Comparison of ENCODE assay signal across 25 mouse cellular contexts in the genomic region with DNA sequence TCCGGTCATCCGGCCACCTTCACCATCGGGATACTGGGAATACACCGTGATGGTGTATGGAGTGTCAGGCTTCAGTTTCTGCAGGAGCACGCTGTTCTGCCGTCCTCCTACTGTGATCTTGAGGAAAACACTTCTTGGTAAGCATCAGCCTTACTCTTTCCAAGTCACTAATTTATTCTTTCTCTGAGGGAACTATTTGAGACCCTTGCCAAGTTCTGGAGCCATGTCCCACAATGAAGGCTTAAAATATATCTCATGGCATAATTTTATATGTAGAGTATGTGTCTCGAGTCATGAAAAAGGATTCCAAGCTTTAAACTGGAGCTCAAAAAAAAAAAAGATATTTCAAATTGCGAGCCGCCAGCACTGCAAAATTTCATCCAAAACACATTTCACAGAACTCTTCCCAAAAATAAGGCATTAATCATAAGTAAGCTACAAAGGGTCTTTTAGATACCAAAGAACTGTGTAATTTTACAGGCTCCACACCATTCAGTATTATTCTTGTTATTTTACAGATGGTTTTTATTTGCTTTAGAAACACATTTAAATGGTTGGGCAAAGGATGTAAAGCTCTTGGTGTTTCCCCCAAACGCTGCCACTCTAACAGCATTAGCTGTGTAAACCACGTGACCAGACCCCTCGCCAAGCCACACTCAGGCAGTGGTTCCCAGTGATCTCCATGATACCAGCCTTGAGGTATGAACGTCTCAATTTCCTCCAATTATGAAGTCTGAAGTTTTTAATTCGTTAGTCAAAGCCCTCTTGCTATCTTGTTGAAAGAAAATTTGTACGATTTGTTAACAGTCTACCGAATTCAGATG.
DNase-seq lines count a peak whose midpoint lies in the region; ATAC-seq lines count a peak whose summit lies in the region.
"Had no signal": no experiment of that assay in that cellular context is flagged by ENCODE, and none has a peak within 500 bp of the region (broad histone marks: within the 10 kb centered on the region; RNA-seq: fewer than 3 reads in every experiment).

No protein-coding gene starts in this region.

- no peaks in the 10 kb centered on the region for H3K4me1 ChIP-seq in limb, embryonic 13.5 days
- 0 out of 2 replicates have a peak, but pooled peaks cover 3% of the 10 kb centered on the region for H3K4me1 ChIP-seq in limb, embryonic 10.5 days
- 0 out of 2 replicates have a peak, but pooled peaks cover 3% of the 10 kb centered on the region for H3K4me1 ChIP-seq in embryonic facial prominence, embryonic 13.5 days
- peaks cover 5% of the 10 kb centered on the region; the same call in 1 of the 2 replicates for H3K4me1 ChIP-seq in limb, embryonic 15.5 days
- no peaks in the 10 kb centered on the region for H3K4me1 ChIP-seq in heart, embryonic 11.5 days (ENCODE audit: control insufficient read depth, insufficient read depth, low read length)
- H3K4me1 ChIP-seq: heart, embryonic 10.5 days; intestine, embryonic 15.5 days; limb, embryonic 12.5 days; liver, embryonic 15.5 days; lung, embryonic 15.5 days had no signal

- DNase-seq in frontal cortex, postnatal 10 days (ENCODE audit: low spot score in 2 of 2) = no peak
- DNase-seq in limb, embryonic 10.5 days (ENCODE audit: low spot score) = no peak
- no peak for DNase-seq in adrenal gland, adult 2 months
- DNase-seq: adrenal gland, postnatal 10 days; B cell, adult 2 months; cerebellum, postnatal 10 days; gastrocnemius, adult 2 months; kidney, adult 9 months; kidney, postnatal 36 days; layer of hippocampus, adult 9-11 months; lung, postnatal 4 days; midbrain, embryonic 14.5 days; thymus, postnatal 14 days had no signal

- no peak overlapping the region for H3K27ac ChIP-seq in limb, embryonic 13.5 days
- no peak overlapping the region for H3K27ac ChIP-seq in limb, embryonic 10.5 days
- peak overlapping the region; percentile 73 for H3K27ac ChIP-seq in embryonic facial prominence, embryonic 13.5 days
- H3K27ac ChIP-seq in limb, embryonic 15.5 days = peak overlapping the region; percentile 67; the same call in 1 of the 2 replicates
- no peak overlapping the region for H3K27ac ChIP-seq in heart, embryonic 11.5 days (ENCODE audit: low read depth, low read length)
- H3K27ac ChIP-seq: gastrocnemius, adult 2 months; heart, embryonic 10.5 days; intestine, embryonic 15.5 days; limb, embryonic 12.5 days; liver, embryonic 15.5 days; lung, embryonic 15.5 days had no signal

- WGBS in limb, embryonic 13.5 days = 60% methylated on average over 16 of the region's 16 CpGs
- 79% methylated on average over 16 of the region's 16 CpGs for WGBS in limb, embryonic 10.5 days
- WGBS in embryonic facial prominence, embryonic 13.5 days = 53% methylated on average over 16 of the region's 16 CpGs
- 52% methylated on average over 16 of the region's 16 CpGs for WGBS in limb, embryonic 15.5 days
- WGBS in heart, embryonic 11.5 days (ENCODE audit: insufficient replicate concordance) = 86% methylated on average over 16 of the region's 16 CpGs

- H3K27me3 ChIP-seq in limb, embryonic 13.5 days = no peaks in the 10 kb centered on the region
- H3K27me3 ChIP-seq in limb, embryonic 10.5 days (ENCODE audit: low read depth, poor library complexity, severe bottlenecking) = no peaks in the 10 kb centered on the region
- no peaks in the 10 kb centered on the region for H3K27me3 ChIP-seq in embryonic facial prominence, embryonic 13.5 days
- H3K27me3 ChIP-seq in limb, embryonic 15.5 days = no peaks in the 10 kb centered on the region
- H3K27me3 ChIP-seq in heart, embryonic 11.5 days (ENCODE audit: control insufficient read depth, insufficient read depth, low read length) = no peaks in the 10 kb centered on the region
- H3K27me3 ChIP-seq: intestine, embryonic 15.5 days; limb, embryonic 12.5 days; liver, embryonic 15.5 days; lung, embryonic 15.5 days had no signal

- no peaks in the 10 kb centered on the region for H3K9me3 ChIP-seq in limb, embryonic 13.5 days
- H3K9me3 ChIP-seq in limb, embryonic 10.5 days (replicated peaks) = no peaks in the 10 kb centered on the region
- H3K9me3 ChIP-seq in embryonic facial prominence, embryonic 13.5 days = no peaks in the 10 kb centered on the region
- no peaks in the 10 kb centered on the region for H3K9me3 ChIP-seq in limb, embryonic 15.5 days
- no peaks in the 10 kb centered on the region for H3K9me3 ChIP-seq in heart, embryonic 11.5 days (replicated peaks; ENCODE audit: control insufficient read depth, low read length)
- H3K9me3 ChIP-seq: heart, embryonic 10.5 days; intestine, embryonic 15.5 days; limb, embryonic 12.5 days; liver, embryonic 15.5 days; lung, embryonic 15.5 days had no signal

- H3K4me3 ChIP-seq in limb, embryonic 13.5 days = no peak overlapping the region
- H3K4me3 ChIP-seq in limb, embryonic 10.5 days = no peak overlapping the region
- H3K4me3 ChIP-seq in embryonic facial prominence, embryonic 13.5 days = no peak overlapping the region
- H3K4me3 ChIP-seq in limb, embryonic 15.5 days = no peak overlapping the region
- H3K4me3 ChIP-seq in heart, embryonic 11.5 days (ENCODE audit: low read depth, low read length) = no peak overlapping the region
- H3K4me3 ChIP-seq: gastrocnemius, adult 2 months; heart, embryonic 10.5 days; intestine, embryonic 15.5 days; limb, embryonic 12.5 days; liver, embryonic 15.5 days; lung, embryonic 15.5 days had no signal

- H3K9ac ChIP-seq in limb, embryonic 13.5 days = no peak overlapping the region
- H3K9ac ChIP-seq in embryonic facial prominence, embryonic 13.5 days = no peak overlapping the region
- H3K9ac ChIP-seq in limb, embryonic 15.5 days = no peak overlapping the region
- H3K9ac ChIP-seq in heart, embryonic 11.5 days (ENCODE audit: low read depth, low read length) = no peak overlapping the region
- H3K9ac ChIP-seq: intestine, embryonic 15.5 days; limb, embryonic 12.5 days; liver, embryonic 15.5 days; lung, embryonic 15.5 days had no signal

- ATAC-seq in frontal cortex, adult (ENCODE audit: low TSS enrichment) = peak; percentile 91
- peak; percentile 51; the same call in 1 of the 2 replicates for ATAC-seq in limb, embryonic 13.5 days (ENCODE audit: low FRiP score, low read depth)
- ATAC-seq in embryonic facial prominence, embryonic 13.5 days (ENCODE audit: insufficient number of reproducible peaks, insufficient read depth, low FRiP score, low TSS enrichment, low read depth) = peak; percentile 62
- ATAC-seq in limb, embryonic 15.5 days (ENCODE audit: insufficient number of reproducible peaks, low FRiP score, low TSS enrichment, low read depth) = peak; percentile 75
- no peak for ATAC-seq in heart, embryonic 11.5 days (replicated peaks; ENCODE audit: insufficient number of reproducible peaks, low FRiP score, low TSS enrichment)
- ATAC-seq: activated CD4-positive, CD25-positive, alpha-beta regulatory T cell, adult 4 months; hindbrain, embryonic 16.5 days; intestine, embryonic 15.5 days had no signal

- H3K36me3 ChIP-seq in limb, embryonic 13.5 days = peaks cover 73% of the 10 kb centered on the region
- H3K36me3 ChIP-seq in limb, embryonic 10.5 days = no peaks in the 10 kb centered on the region; the same call in 1 of the 2 replicates
- peaks cover 35% of the 10 kb centered on the region for H3K36me3 ChIP-seq in embryonic facial prominence, embryonic 13.5 days
- H3K36me3 ChIP-seq in limb, embryonic 15.5 days = peaks cover 39% of the 10 kb centered on the region
- peaks cover 3% of the 10 kb centered on the region; the same call in 1 of the 2 replicates for H3K36me3 ChIP-seq in heart, embryonic 11.5 days (ENCODE audit: control insufficient read depth, insufficient read depth, low read length)
- H3K36me3 ChIP-seq: heart, embryonic 10.5 days; intestine, embryonic 15.5 days; liver, embryonic 15.5 days; lung, embryonic 15.5 days had no signal

- no peak overlapping the region for H3K4me2 ChIP-seq in limb, embryonic 13.5 days (replicated peaks)
- H3K4me2 ChIP-seq in embryonic facial prominence, embryonic 13.5 days = no peak overlapping the region
- no peak overlapping the region for H3K4me2 ChIP-seq in limb, embryonic 15.5 days
- H3K4me2 ChIP-seq in heart, embryonic 11.5 days = no peak overlapping the region
- H3K4me2 ChIP-seq: intestine, embryonic 15.5 days; limb, embryonic 12.5 days; liver, embryonic 15.5 days; lung, embryonic 15.5 days had no signal

Comparison
In these comparisons a context has a peak if more than half of its experiments do, and no peak if none do; other contexts are left out.
1. H3K27ac ChIP-seq: peak in embryonic facial prominence, embryonic 13.5 days (single experiment) and limb, embryonic 15.5 days (single experiment); none in limb, embryonic 13.5 days (single experiment), limb, embryonic 10.5 days (single experiment) and heart, embryonic 11.5 days (single experiment).